Mouse (Mus musculus) neural tube, embryonic 15.5 days (tissue): ENCODE results near the gene Htr6. TPM values are rescaled to one million over a fixed set of nuclear protein-coding genes. Genes with fewer than 3 reads are reported as not detected.
A peak's percentile ranks its signal among the peaks of the same experiment; 100 is the strongest.

Experiments
- ATAC-seq: fragments of 200-750 bp; cut with Nextera tagmentation; 2 replicates; pipeline ENCODE4 v1.8.0; 2017; ENCODE audit warnings: mild to moderate bottlenecking, moderate TSS enrichment, moderate library complexity; ENCODE audit not compliant: low FRiP score
- H3K27ac ChIP-seq: fragments of 300-500 bp; sonication (generic); replicated peaks from 2 replicates; pipeline ENCODE4 v1.5.1; 2015; ENCODE audit warnings: mild to moderate bottlenecking, inconsistent platforms
- H3K27me3 ChIP-seq: fragments of 300-500 bp; sonication (generic); replicated peaks from 2 replicates; pipeline ENCODE4 v1.6.1; 2015; ENCODE audit warnings: inconsistent platforms
- H3K36me3 ChIP-seq: fragments of 300-500 bp; sonication (generic); 2 replicates; pipeline ENCODE4 v1.6.1; 2015; ENCODE audit warnings: inconsistent platforms
- H3K4me1 ChIP-seq: fragments of 300-500 bp; sonication (generic); 2 replicates; pipeline ENCODE4 v1.6.1; 2015; ENCODE audit warnings: inconsistent platforms
- H3K4me2 ChIP-seq: fragments of 300-500 bp; sonication (generic); 2 replicates; pipeline ENCODE4 v1.6.1; 2015; ENCODE audit warnings: inconsistent platforms, mild to moderate bottlenecking, moderate library complexity
- H3K4me3 ChIP-seq: fragments of 300-500 bp; sonication (generic); replicated peaks from 2 replicates; pipeline ENCODE4 v1.5.1; 2015; ENCODE audit warnings: mild to moderate bottlenecking, inconsistent platforms
- H3K9ac ChIP-seq: fragments of 300-500 bp; sonication (generic); replicated peaks from 2 replicates; pipeline ENCODE4 v1.6.1; 2015; ENCODE audit warnings: mild to moderate bottlenecking, inconsistent platforms
- H3K9me3 ChIP-seq: fragments of 300-500 bp; sonication (generic); replicated peaks from 2 replicates; pipeline ENCODE4 v1.6.1; 2016; ENCODE audit warnings: inconsistent platforms
- WGBS: fragments of 180-500 bp; shearing (Covaris S2); methylation state at CpG from one replicate; pipeline ENCODE4 v1.1.7; 2015; ENCODE audit warnings: mixed read lengths; 5-methylcytosine and 5-hydroxymethylcytosine counted together
- polyA plus RNA-seq: library from polyadenylated mRNA; unstranded; fragments of >200 nt; fragmentation: Nextera tagmentation; extraction: Ambion mirVana; gene quantifications from 2 replicates; pipeline ENCODE4 v1.2.1, GENCODE M21; 2015

Htr6 gene
- 0.80 and 1.0 TPM in 2 replicates for polyA plus RNA-seq

GRCm38 (mm10) chr4:139075041-139075711 lies at the start of gene Htr6:
Htr6 (minus strand) TSS chr4:139075570.
- peak within 1 kb of the TSS; percentile 60 for H3K9ac ChIP-seq
- H3K27ac ChIP-seq, result peak within 1 kb of the TSS; percentile 29; the same call in 1 of the 2 replicates
- H3K4me3 ChIP-seq, result peak within 1 kb of the TSS; percentile 54
- H3K36me3 ChIP-seq, result no peaks in the 10 kb centered on the region
- H3K27me3 ChIP-seq, result peaks cover 60% of the 10 kb centered on the region
- 2% methylated on average over 67 of the region's 77 CpGs for WGBS
- no peaks in the 10 kb centered on the region for H3K9me3 ChIP-seq
- peaks cover 21% of the 10 kb centered on the region for H3K4me1 ChIP-seq
- peak within 1 kb of the TSS; percentile 87 for H3K4me2 ChIP-seq
- peak; percentile 65 for ATAC-seq

DNA sequence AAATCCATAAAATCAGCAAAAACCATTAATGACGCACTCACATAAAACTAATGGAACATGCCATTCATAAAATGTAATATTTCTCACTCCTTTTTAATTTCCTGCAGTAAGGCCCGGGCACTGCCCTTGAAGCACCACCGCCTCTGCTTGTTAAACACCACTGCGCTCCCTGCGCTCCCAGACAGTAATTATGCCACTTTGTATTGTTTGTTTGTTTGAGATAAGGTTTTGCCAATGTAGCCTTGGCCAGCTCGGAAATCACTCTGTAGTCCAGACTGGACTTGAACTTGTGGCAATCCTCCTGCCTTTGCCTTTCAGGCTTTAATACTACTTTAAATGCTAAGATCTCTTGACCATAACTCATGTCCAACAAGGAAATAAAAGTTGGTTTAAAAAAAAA lies 49.6 kb upstream of the Htr6 start:
- no peak overlapping the region for H3K9ac ChIP-seq
- ATAC-seq, result no peak
- WGBS, result 85% methylated on average over 6 of the region's 6 CpGs
- H3K4me2 ChIP-seq, result no peak overlapping the region
- H3K36me3 ChIP-seq, result no peaks in the 10 kb centered on the region
- no peaks in the 10 kb centered on the region for H3K9me3 ChIP-seq
- peaks cover 22% of the 10 kb centered on the region for H3K4me1 ChIP-seq
- no peak overlapping the region for H3K4me3 ChIP-seq
- no peak overlapping the region for H3K27ac ChIP-seq
- no peaks in the 10 kb centered on the region for H3K27me3 ChIP-seq

GRCm38 (mm10) chr4:139122557-139122956 lies 47.2 kb upstream of the Htr6 start:
- H3K9me3 ChIP-seq, result no peaks in the 10 kb centered on the region
- no peak overlapping the region for H3K4me3 ChIP-seq
- no peak overlapping the region for H3K4me2 ChIP-seq
- ATAC-seq, result no peak
- H3K9ac ChIP-seq, result no peak overlapping the region
- WGBS, result 96% methylated on average over 4 of the region's 4 CpGs
- no peaks in the 10 kb centered on the region for H3K36me3 ChIP-seq
- peaks cover 7% of the 10 kb centered on the region; the same call in 1 of the 2 replicates for H3K4me1 ChIP-seq
- no peaks in the 10 kb centered on the region for H3K27me3 ChIP-seq
- no peak overlapping the region for H3K27ac ChIP-seq

GRCm38 (mm10) chr4:139120998-139121397 lies 45.6 kb upstream of the Htr6 start:
- no peak overlapping the region for H3K4me3 ChIP-seq
- 78% methylated on average over 7 of the region's 7 CpGs for WGBS
- H3K36me3 ChIP-seq, result no peaks in the 10 kb centered on the region
- no peak for ATAC-seq
- H3K9ac ChIP-seq, result no peak overlapping the region
- H3K9me3 ChIP-seq, result no peaks in the 10 kb centered on the region
- no peak overlapping the region for H3K4me2 ChIP-seq
- H3K4me1 ChIP-seq, result peaks cover 19% of the 10 kb centered on the region; the same call in 1 of the 2 replicates
- no peaks in the 10 kb centered on the region for H3K27me3 ChIP-seq
- no peak overlapping the region for H3K27ac ChIP-seq

GRCm38 (mm10) chr4:139120281-139120814 lies 45.0 kb upstream of the Htr6 start:
- no peaks in the 10 kb centered on the region for H3K9me3 ChIP-seq
- H3K4me2 ChIP-seq, result no peak overlapping the region
- no peak overlapping the region for H3K27ac ChIP-seq
- H3K4me1 ChIP-seq, result peaks cover 19% of the 10 kb centered on the region; the same call in 1 of the 2 replicates
- 91% methylated on average over 4 of the region's 4 CpGs for WGBS
- ATAC-seq, result no peak
- H3K27me3 ChIP-seq, result no peaks in the 10 kb centered on the region
- H3K36me3 ChIP-seq, result no peaks in the 10 kb centered on the region
- no peak overlapping the region for H3K4me3 ChIP-seq
- no peak overlapping the region for H3K9ac ChIP-seq

GRCm38 (mm10) chr4:139116356-139117063 lies 41.1 kb upstream of the Htr6 start:
- Histone ChIP-seq H3K36me3 (no peaks in the 10 kb centered on the region), H3K9me3 (no peaks in the 10 kb centered on the region), H3K9ac (no peak overlapping the region), H3K27me3 (no peaks in the 10 kb centered on the region), H3K4me1 (peaks cover 20% of the 10 kb centered on the region), H3K27ac (no peak overlapping the region), H3K4me3 (no peak overlapping the region), H3K4me2 (no peak overlapping the region)
- 86% methylated on average over 3 of the region's 3 CpGs for WGBS
- no peak for ATAC-seq

DNA sequence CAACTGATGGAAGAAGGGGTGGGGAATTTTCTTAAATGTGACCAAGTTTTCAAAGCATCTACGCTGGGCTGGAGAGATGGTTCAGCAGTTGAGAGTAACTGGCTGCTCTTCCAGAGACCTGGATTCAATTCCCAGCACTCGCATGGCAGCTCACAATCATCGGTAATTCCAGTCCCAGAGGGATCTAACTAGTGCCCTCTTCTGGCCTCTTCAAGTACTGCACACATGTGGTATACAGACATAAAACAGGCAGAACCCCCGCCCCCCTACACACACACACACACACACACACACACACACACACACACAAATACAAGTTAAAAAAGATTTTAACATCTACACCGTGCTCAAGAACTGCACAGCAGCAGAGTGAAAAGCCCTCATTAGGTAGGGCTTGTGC lies 40.4 kb upstream of the Htr6 start:
- H3K36me3 ChIP-seq, result no peaks in the 10 kb centered on the region
- no peak overlapping the region for H3K4me2 ChIP-seq
- H3K27ac ChIP-seq, result no peak overlapping the region
- H3K4me3 ChIP-seq, result no peak overlapping the region
- WGBS, result 90% methylated on average over 5 of the region's 5 CpGs
- no peak for ATAC-seq
- H3K9me3 ChIP-seq, result no peaks in the 10 kb centered on the region
- H3K9ac ChIP-seq, result no peak overlapping the region
- peaks cover 26% of the 10 kb centered on the region for H3K4me1 ChIP-seq
- H3K27me3 ChIP-seq, result no peaks in the 10 kb centered on the region

DNA sequence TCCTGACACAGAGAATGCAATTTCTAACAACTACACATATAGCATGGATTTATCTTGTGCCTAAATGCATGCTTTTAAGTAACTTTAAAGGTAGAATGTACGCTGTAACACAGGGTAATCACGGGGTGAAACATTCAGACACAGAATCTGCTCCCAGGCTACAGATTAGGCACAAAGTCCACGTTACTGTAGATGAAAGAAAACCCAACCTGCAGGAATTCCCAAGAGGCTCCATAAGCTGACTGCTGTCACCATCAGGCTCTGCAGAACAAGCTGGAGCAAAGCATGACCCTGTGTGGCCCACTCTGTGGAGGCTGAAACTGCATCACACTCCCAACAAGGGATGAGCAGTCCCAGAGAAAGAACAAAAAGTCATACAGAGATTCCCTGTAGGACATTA lies 37.1 kb upstream of the Htr6 start:
- Histone ChIP-seq H3K4me3 (no peak overlapping the region), H3K9me3 (no peaks in the 10 kb centered on the region), H3K9ac (no peak overlapping the region), H3K27me3 (no peaks in the 10 kb centered on the region), H3K4me2 (no peak overlapping the region), H3K36me3 (no peaks in the 10 kb centered on the region), H3K27ac (no peak overlapping the region), H3K4me1 (peaks cover 23% of the 10 kb centered on the region)
- ATAC-seq, result no peak
- 76% methylated on average over 3 of the region's 3 CpGs for WGBS

DNA sequence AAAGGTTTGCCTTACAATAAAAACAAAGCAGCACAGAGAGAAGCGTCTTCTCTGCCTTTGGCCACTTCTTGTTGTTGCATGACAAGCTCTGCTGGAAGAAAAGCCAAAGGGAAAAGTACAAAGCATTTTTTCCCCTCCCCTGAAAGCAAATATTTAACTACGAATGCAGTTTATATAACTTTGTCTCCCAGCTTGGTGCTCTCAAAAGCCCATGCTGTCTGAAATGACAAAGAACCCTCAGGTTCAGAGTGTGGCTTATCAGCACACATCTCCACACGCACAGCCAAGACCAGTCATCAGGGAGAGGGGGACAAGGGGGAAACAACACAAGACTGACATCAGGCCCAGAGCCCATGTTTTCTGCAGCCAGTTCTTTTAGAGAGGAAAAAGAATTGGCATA lies 36.1 kb upstream of the Htr6 start:
- Histone ChIP-seq H3K36me3 (no peaks in the 10 kb centered on the region), H3K9ac (no peak overlapping the region), H3K4me2 (no peak overlapping the region), H3K27ac (0 out of 2 replicates have a peak overlapping the region, but pooled peaks have one; percentile 45), H3K4me3 (no peak overlapping the region), H3K27me3 (no peaks in the 10 kb centered on the region), H3K4me1 (peaks cover 16% of the 10 kb centered on the region), H3K9me3 (no peaks in the 10 kb centered on the region)
- no peak for ATAC-seq
- WGBS, result 57% methylated on average over 3 of the region's 3 CpGs

DNA sequence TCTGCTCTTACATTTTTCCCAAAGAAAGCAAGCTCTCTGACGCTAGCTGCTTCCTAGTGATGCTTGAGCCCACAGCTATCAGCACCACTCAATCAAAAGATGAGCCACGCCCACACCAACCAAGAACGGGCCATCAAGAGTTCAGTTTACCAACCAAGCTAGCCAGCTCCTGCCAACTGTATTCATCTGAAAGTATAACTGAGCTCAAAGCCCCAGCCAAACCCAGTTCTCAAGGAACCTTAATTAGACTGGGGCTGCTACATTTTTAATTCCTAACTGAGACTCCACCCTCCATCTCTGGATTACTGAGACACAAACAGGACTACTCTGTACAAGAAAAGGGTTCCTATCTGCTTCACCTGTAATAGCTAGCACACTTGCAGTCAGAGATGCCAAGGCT lies 35.5 kb upstream of the Htr6 start:
- H3K27ac ChIP-seq, result peak overlapping the region; percentile 45; the same call in 1 of the 2 replicates
- H3K4me2 ChIP-seq, result no peak overlapping the region
- ATAC-seq, result no peak
- no peaks in the 10 kb centered on the region for H3K27me3 ChIP-seq
- H3K4me1 ChIP-seq, result peaks cover 12% of the 10 kb centered on the region
- H3K9me3 ChIP-seq, result no peaks in the 10 kb centered on the region
- WGBS, result 72% methylated on average over 3 of the region's 3 CpGs
- H3K9ac ChIP-seq, result no peak overlapping the region
- H3K36me3 ChIP-seq, result no peaks in the 10 kb centered on the region
- no peak overlapping the region for H3K4me3 ChIP-seq

DNA sequence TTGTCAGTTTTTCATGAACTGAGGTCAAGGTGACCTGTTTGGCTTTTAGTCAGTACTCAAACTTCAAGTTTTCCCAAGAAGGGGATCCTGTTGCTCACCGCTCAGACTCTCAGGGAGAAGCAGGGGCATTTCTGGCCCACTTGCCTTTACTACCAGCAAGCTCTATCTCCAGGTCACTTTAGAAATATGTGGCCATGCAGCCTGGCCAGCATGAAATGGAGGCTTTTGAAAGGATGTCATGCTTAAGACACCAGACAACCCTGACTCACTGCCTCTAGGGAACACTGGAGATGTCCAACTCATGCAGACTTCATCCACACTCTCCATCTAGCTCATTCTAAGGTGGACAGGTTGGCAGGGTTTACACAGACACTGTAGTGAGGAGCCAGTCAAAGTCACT lies 30.1 kb upstream of the Htr6 start:
- ATAC-seq, result no peak
- Histone ChIP-seq H3K9ac (no peak overlapping the region), H3K27me3 (no peaks in the 10 kb centered on the region), H3K36me3 (peaks cover 27% of the 10 kb centered on the region), H3K4me1 (peaks cover 12% of the 10 kb centered on the region), H3K4me2 (no peak overlapping the region), H3K4me3 (no peak overlapping the region), H3K27ac (no peak overlapping the region), H3K9me3 (no peaks in the 10 kb centered on the region)
- 98% methylated on average over 1 of the region's 1 CpGs for WGBS

DNA sequence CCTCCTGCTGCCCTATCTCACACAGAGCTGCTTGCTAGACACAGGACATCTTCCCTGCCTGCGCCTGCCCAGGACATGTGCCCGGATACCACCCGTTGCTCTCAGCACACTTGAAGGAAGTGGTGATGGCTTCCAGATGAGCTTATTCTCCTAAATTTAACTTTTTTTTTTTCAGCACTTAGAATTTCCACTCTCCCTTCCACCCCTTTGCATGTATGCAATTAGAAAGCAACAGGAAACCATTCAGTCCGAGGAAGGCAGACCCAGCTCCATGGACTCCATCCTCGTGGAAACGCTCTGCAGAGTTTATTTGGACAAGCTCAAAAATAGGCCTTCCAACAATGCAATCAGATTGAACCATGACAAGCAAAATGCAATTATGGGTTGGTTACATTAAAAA lies 26.2 kb upstream of the Htr6 start:
- Histone ChIP-seq H3K9ac (no peak overlapping the region), H3K27ac (no peak overlapping the region), H3K27me3 (no peaks in the 10 kb centered on the region), H3K4me3 (no peak overlapping the region), H3K36me3 (peaks cover 27% of the 10 kb centered on the region), H3K4me2 (no peak overlapping the region), H3K9me3 (no peaks in the 10 kb centered on the region), H3K4me1 (peaks cover 12% of the 10 kb centered on the region)
- 88% methylated on average over 6 of the region's 6 CpGs for WGBS
- ATAC-seq, result no peak
